Mouse (Mus musculus): ENCODE results near the gene AI661453. TPM values are rescaled to one million over a fixed set of nuclear protein-coding genes. Genes with fewer than 3 reads are reported as not detected.

Gene AI661453
- polyA plus RNA-seq, 1 experiment from 2014 or later = 0.31 TPM

- no peak for ATAC-seq
- H3K4me3 ChIP-seq = no peak overlapping the region
- no peaks in the 10 kb centered on the region for H3K9me3 ChIP-seq (replicated peaks)
- peaks cover 16% of the 10 kb centered on the region; the same call in 1 of the 2 replicates for H3K27me3 ChIP-seq (replicated peaks)
- H3K36me3 ChIP-seq = no peaks in the 10 kb centered on the region
- WGBS (ENCODE audit: insufficient replicate concordance) = 34% methylated on average over 3 of the region's 3 CpGs
- no peak overlapping the region for H3K27ac ChIP-seq
- H3K4me1 ChIP-seq = peaks cover 53% of the 10 kb centered on the region
- no peak overlapping the region for H3K4me2 ChIP-seq
- no peak overlapping the region for H3K9ac ChIP-seq
Observed at GRCm38 (mm10) chr17:47459341-47459919, 23.0 kb downstream of the AI661453 start.

DNA sequence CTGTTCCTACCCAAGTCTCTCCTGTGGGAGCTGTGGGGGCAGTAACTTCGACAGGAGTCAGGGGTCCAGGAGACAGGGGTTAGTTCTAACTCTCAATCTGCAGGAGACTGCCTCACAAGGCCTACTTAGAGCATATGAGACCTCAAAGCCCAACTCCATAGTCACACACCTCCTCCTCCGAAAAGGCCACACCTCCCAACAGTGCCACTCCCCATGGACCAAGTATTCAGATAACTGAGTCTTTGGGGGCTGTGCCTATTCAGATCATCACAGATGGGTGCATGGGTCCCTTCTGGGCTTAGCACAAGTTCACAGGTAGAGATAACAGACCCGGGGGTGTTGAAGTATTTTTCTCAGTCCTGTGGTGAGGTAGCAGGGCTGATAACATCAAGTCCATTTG is 25.3 kb downstream of the AI661453 start:
- Histone ChIP-seq H3K4me2 (no peak overlapping the region), H3K27ac (no peak overlapping the region), H3K4me3 (no peak overlapping the region), H3K9me3 (replicated peaks) (no peaks in the 10 kb centered on the region), H3K27me3 (replicated peaks) (peaks cover 36% of the 10 kb centered on the region), H3K36me3 (no peaks in the 10 kb centered on the region), H3K9ac (no peak overlapping the region), H3K4me1 (peaks cover 47% of the 10 kb centered on the region)
- ATAC-seq = no peak
- WGBS (ENCODE audit: insufficient replicate concordance) = 36% methylated on average over 3 of the region's 3 CpGs

- no peak for ATAC-seq
- no peak overlapping the region for H3K9ac ChIP-seq
- H3K4me3 ChIP-seq = no peak overlapping the region
- H3K4me1 ChIP-seq = peaks cover 42% of the 10 kb centered on the region
- no peak overlapping the region; the same call in 1 of the 2 replicates for H3K27ac ChIP-seq
- H3K4me2 ChIP-seq = no peak overlapping the region
- 73% methylated on average over 7 of the region's 7 CpGs for WGBS (ENCODE audit: insufficient replicate concordance)
- H3K27me3 ChIP-seq (replicated peaks) = peaks cover 41% of the 10 kb centered on the region
- H3K9me3 ChIP-seq (replicated peaks) = no peaks in the 10 kb centered on the region
- H3K36me3 ChIP-seq = no peaks in the 10 kb centered on the region
Observed at GRCm38 (mm10) chr17:47462209-47462608, 25.8 kb downstream of the AI661453 start.

DNA sequence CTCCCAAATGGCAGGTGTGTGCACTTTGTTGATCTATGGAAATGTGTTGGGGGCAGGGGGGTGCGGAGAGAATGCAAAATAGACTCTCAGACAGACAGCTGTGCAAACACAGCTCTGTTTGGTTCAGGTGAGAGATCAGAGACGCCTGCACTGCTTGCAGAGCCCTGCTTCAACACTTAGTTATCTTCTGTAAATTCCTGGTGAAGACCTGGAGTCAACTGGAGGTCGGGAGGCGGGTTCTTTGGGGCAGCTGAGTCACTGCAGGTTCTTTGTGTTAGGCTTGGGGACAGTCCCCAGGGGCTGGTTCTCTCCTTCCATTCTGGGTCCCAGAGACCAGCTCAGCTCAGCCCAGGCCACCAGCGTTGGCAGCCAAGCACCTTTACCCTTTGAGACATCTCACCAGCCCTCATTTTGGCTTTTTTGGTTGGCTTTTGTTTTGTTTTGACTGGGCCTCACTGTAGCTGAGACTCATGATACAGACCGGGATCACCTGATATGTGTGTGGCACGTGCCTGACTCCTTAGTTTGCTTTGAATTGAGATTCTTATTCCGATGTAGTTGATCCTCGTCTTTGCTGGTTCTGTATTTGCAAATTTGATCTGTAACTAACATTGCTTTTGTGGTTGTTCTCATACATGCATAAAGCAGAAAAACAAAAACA is 26.4 kb downstream of the AI661453 start:
- no peak overlapping the region for H3K9ac ChIP-seq
- H3K27ac ChIP-seq = peak overlapping the region; percentile 39; the same call in 1 of the 2 replicates
- H3K36me3 ChIP-seq = no peaks in the 10 kb centered on the region
- H3K4me1 ChIP-seq = peaks cover 42% of the 10 kb centered on the region
- H3K9me3 ChIP-seq (replicated peaks) = no peaks in the 10 kb centered on the region
- 42% methylated on average over 9 of the region's 9 CpGs for WGBS (ENCODE audit: insufficient replicate concordance)
- H3K27me3 ChIP-seq (replicated peaks) = peaks cover 48% of the 10 kb centered on the region
- H3K4me3 ChIP-seq = no peak overlapping the region
- no peak overlapping the region for H3K4me2 ChIP-seq
- peak; percentile 34; the same call in 1 of the 2 replicates for ATAC-seq

GRCm38 (mm10) chr17:47464248-47464965 is 28.0 kb downstream of the AI661453 start:
- 0 out of 2 replicates have a peak, but pooled peaks have one; percentile 27 for ATAC-seq
- Histone ChIP-seq H3K4me2 (no peak overlapping the region), H3K27ac (peak overlapping the region; percentile 41; the same call in 1 of the 2 replicates), H3K9ac (no peak overlapping the region), H3K27me3 (replicated peaks) (peaks cover 63% of the 10 kb centered on the region), H3K4me1 (peaks cover 43% of the 10 kb centered on the region), H3K9me3 (replicated peaks) (no peaks in the 10 kb centered on the region), H3K36me3 (no peaks in the 10 kb centered on the region), H3K4me3 (no peak overlapping the region)
- WGBS (ENCODE audit: insufficient replicate concordance) = 58% methylated on average over 12 of the region's 12 CpGs

DNA sequence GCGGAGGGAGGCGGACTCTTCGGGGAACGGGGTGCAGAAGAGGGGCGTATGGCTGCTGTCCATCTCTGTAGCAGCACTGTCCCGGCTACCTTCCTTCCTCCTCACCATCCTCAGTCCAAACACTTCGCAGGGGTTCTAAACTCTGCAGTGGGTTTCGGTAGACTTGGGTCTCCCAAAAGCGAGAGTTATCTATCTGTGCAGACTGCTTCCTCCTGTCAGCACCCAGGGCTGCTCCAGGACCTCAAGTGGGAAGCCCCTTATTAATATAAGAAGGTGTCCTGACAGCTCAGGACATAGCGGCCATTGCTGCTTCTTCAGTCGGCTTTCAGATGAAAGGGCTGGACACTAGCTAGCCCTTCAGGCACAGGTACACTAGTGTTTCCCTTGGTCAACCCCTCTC is 28.6 kb downstream of the AI661453 start:
- H3K4me3 ChIP-seq = no peak overlapping the region
- ATAC-seq = no peak
- H3K27ac ChIP-seq = no peak overlapping the region
- peaks cover 64% of the 10 kb centered on the region for H3K27me3 ChIP-seq (replicated peaks)
- H3K4me2 ChIP-seq = no peak overlapping the region
- no peaks in the 10 kb centered on the region for H3K36me3 ChIP-seq
- WGBS (ENCODE audit: insufficient replicate concordance) = 50% methylated on average over 11 of the region's 11 CpGs
- no peaks in the 10 kb centered on the region for H3K9me3 ChIP-seq (replicated peaks)
- H3K4me1 ChIP-seq = peaks cover 39% of the 10 kb centered on the region
- no peak overlapping the region for H3K9ac ChIP-seq

DNA sequence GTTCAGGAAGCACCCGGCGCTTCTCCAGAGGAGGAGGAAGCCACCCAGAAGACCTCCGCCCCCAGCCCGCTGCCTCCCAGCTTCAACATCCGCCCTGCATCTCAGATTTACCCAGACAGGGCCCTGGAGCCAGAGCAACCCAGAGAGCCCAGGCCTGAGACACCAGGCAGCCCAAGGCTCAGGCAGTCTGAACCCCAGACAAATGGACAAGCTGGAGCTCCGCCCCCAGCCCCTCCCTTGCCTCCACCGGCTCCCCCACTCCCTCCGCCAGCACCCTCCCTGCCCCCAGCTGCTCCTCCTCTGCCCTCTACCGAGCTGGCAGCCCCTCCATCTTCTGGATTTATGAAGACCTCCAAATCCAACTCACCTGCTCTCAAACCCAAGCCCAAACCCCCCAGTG is 29.9 kb downstream of the AI661453 start:
- ATAC-seq = no peak
- H3K4me2 ChIP-seq = no peak overlapping the region
- H3K27me3 ChIP-seq (replicated peaks) = peaks cover 75% of the 10 kb centered on the region
- H3K27ac ChIP-seq = no peak overlapping the region
- H3K4me1 ChIP-seq = peaks cover 39% of the 10 kb centered on the region
- 41% methylated on average over 9 of the region's 9 CpGs for WGBS (ENCODE audit: insufficient replicate concordance)
- no peak overlapping the region for H3K9ac ChIP-seq
- H3K9me3 ChIP-seq (replicated peaks) = no peaks in the 10 kb centered on the region
- H3K4me3 ChIP-seq = no peak overlapping the region
- no peaks in the 10 kb centered on the region for H3K36me3 ChIP-seq

GRCm38 (mm10) chr17:47467659-47468058 is 31.2 kb downstream of the AI661453 start:
- ATAC-seq = no peak
- no peaks in the 10 kb centered on the region for H3K9me3 ChIP-seq (replicated peaks)
- no peak overlapping the region for H3K9ac ChIP-seq
- no peak overlapping the region for H3K4me3 ChIP-seq
- no peaks in the 10 kb centered on the region for H3K36me3 ChIP-seq
- H3K27me3 ChIP-seq (replicated peaks) = peaks cover 78% of the 10 kb centered on the region
- H3K27ac ChIP-seq = no peak overlapping the region
- WGBS (ENCODE audit: insufficient replicate concordance) = 59% methylated on average over 11 of the region's 11 CpGs
- H3K4me2 ChIP-seq = peak overlapping the region; percentile 58
- peaks cover 25% of the 10 kb centered on the region for H3K4me1 ChIP-seq

DNA sequence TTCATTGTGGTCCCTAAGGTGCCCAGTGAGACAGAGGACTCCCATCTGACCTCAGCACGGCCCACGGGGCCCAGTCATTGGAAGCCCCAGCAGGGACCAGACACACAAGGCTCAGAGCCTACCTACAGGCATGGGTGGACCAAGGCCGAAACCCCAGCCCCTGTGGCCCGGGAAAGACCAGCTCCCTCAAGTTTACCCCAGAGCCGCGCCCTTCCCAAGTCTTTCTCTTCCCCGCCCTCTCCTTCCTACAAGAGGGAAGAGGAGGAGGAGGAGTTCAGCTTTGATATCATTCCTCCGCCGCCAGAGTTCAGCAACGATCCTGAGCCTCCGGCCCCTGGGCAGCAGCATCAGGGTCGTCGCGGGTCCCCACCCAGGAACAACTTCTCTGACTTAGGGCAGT is 31.6 kb downstream of the AI661453 start:
- Histone ChIP-seq H3K4me2 (peak overlapping the region; percentile 58), H3K4me1 (peaks cover 21% of the 10 kb centered on the region), H3K9ac (no peak overlapping the region), H3K4me3 (peak overlapping the region; percentile 30), H3K27me3 (replicated peaks) (peaks cover 82% of the 10 kb centered on the region), H3K9me3 (replicated peaks) (no peaks in the 10 kb centered on the region), H3K27ac (no peak overlapping the region), H3K36me3 (no peaks in the 10 kb centered on the region)
- 30% methylated on average over 14 of the region's 14 CpGs for WGBS (ENCODE audit: insufficient replicate concordance)
- no peak for ATAC-seq

DNA sequence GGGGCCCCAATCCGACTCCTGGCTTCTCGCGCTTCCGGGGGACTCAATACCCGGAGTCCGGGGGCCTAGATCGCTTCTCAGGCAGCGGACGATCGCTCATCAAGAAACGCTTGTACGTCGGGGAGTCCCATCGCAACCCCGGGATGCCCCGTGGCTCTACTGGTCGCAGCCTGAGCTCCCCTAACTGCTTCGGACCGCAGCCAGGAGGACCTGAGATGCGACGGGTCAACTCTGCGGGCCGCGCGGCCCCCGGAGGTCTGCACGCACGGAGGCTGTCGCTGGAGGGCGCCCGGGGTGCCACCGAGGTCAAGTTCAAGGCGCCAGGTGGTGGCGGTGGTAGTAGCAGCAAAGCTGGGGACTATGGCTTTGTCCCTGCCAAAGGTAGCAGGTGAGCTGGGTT is 32.1 kb downstream of the AI661453 start:
- H3K4me2 ChIP-seq = peak overlapping the region; percentile 58
- peak overlapping the region; percentile 30 for H3K4me3 ChIP-seq
- H3K9me3 ChIP-seq (replicated peaks) = no peaks in the 10 kb centered on the region
- WGBS (ENCODE audit: insufficient replicate concordance) = 15% methylated on average over 34 of the region's 34 CpGs
- no peaks in the 10 kb centered on the region for H3K36me3 ChIP-seq
- no peak overlapping the region for H3K9ac ChIP-seq
- ATAC-seq = no peak
- peaks cover 85% of the 10 kb centered on the region for H3K27me3 ChIP-seq (replicated peaks)
- H3K27ac ChIP-seq = no peak overlapping the region
- H3K4me1 ChIP-seq = peaks cover 25% of the 10 kb centered on the region

DNA sequence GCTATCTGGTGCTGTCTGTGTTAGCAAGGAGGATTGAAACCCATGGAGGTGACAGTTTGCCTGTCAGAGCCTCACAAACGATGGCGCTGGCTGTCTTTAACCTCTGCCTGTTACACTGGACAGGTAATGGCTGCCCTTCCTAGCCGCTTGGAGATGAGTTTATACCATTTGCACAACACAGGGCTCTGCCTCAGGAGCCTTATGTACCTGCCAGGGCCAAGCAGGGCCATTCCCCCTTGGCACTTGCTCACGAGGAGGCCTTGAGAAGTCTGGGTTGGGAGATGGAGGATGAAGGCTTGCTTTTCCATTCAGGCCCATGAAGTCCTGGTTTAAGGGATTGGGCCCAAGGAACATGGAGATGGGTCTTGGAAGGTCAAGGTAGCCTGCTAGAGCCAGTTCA is 33.2 kb downstream of the AI661453 start:
- Histone ChIP-seq H3K27me3 (replicated peaks) (peaks cover 77% of the 10 kb centered on the region), H3K27ac (no peak overlapping the region), H3K4me3 (no peak overlapping the region), H3K4me2 (no peak overlapping the region), H3K36me3 (no peaks in the 10 kb centered on the region), H3K9me3 (replicated peaks) (no peaks in the 10 kb centered on the region), H3K9ac (no peak overlapping the region), H3K4me1 (peaks cover 21% of the 10 kb centered on the region)
- ATAC-seq = no peak
- 63% methylated on average over 4 of the region's 4 CpGs for WGBS (ENCODE audit: insufficient replicate concordance)

DNA sequence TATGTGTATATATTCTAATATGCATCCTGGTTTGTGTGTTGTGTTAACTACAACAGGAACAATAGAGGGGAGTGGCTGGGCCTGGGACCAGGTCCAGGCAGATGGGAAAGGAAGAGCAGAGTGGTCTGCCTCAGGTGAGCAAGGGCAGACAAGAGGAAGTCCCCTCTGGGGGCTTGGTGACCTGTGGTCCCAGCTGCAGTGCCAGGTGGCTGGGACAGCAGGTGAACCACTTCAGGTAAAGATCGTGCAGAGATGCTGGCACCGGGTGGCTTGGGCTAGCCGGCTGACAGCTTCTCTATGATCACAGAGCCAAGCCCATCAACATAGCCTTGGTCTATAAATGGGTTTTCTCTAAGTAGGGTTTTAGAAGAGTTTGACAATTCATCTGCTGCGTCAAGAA is 33.7 kb downstream of the AI661453 start:
- no peak overlapping the region for H3K4me2 ChIP-seq
- WGBS (ENCODE audit: insufficient replicate concordance) = 81% methylated on average over 4 of the region's 4 CpGs
- no peak overlapping the region for H3K27ac ChIP-seq
- no peaks in the 10 kb centered on the region for H3K36me3 ChIP-seq
- ATAC-seq = no peak
- peaks cover 21% of the 10 kb centered on the region for H3K4me1 ChIP-seq
- H3K27me3 ChIP-seq (replicated peaks) = peaks cover 72% of the 10 kb centered on the region
- no peaks in the 10 kb centered on the region for H3K9me3 ChIP-seq (replicated peaks)
- no peak overlapping the region for H3K4me3 ChIP-seq
- no peak overlapping the region for H3K9ac ChIP-seq
